Comparison of ENCODE assay signal across 8 mouse cellular contexts in genomic region chr8:120562680-120563347, GRCm38 (mm10). TPM values are rescaled to one million over a fixed set of nuclear protein-coding genes. Genes with fewer than 3 reads are reported as not detected.
DNase-seq lines count a peak whose midpoint lies in the region; ATAC-seq lines count a peak whose summit lies in the region.

No protein-coding gene starts in this region.

- no peaks in the 10 kb centered on the region for H3K9me3 ChIP-seq in neural tube, embryonic 11.5 days (ENCODE audit: control insufficient read depth, low read length)
- H3K9me3 ChIP-seq in limb, embryonic 13.5 days, result no peaks in the 10 kb centered on the region
- H3K9me3 ChIP-seq in stomach, embryonic 15.5 days, result no peaks in the 10 kb centered on the region

- H3K4me3 ChIP-seq in neural tube, embryonic 11.5 days (ENCODE audit: low read depth, low read length), result no peak overlapping the region
- no peak overlapping the region for H3K4me3 ChIP-seq in limb, embryonic 13.5 days
- no peak overlapping the region for H3K4me3 ChIP-seq in stomach, embryonic 15.5 days (replicated peaks)

- 82% methylated on average over 18 of the region's 18 CpGs for WGBS in neural tube, embryonic 11.5 days
- 63% methylated on average over 18 of the region's 18 CpGs for WGBS in limb, embryonic 13.5 days
- WGBS in stomach, embryonic 15.5 days, result 82% methylated on average over 18 of the region's 18 CpGs

- DNase-seq in cerebellum, adult 9-11 months, result peak; percentile 47
- DNase-seq in cerebellum, adult 11-12 months, result no peak
- no peak for DNase-seq in neural tube, embryonic 11.5 days (ENCODE audit: low spot score)
- DNase-seq in neural tube, embryonic 10.5 days (ENCODE audit: extremely low spot score, low spot score), result no peak
- no peak for DNase-seq in frontal cortex, adult 2 months (ENCODE audit: extremely low spot score in 1 of 2, low spot score in 1 of 2)
- DNase-seq in spleen, adult 12 weeks (ENCODE audit: low spot score), result no peak

- peaks cover 19% of the 10 kb centered on the region for H3K36me3 ChIP-seq in neural tube, embryonic 11.5 days (ENCODE audit: control insufficient read depth, insufficient read depth, low read length)
- H3K36me3 ChIP-seq in limb, embryonic 13.5 days, result peaks cover 16% of the 10 kb centered on the region
- H3K36me3 ChIP-seq in stomach, embryonic 15.5 days, result peaks cover 15% of the 10 kb centered on the region

- no peak for ATAC-seq in neural tube, embryonic 11.5 days (ENCODE audit: insufficient read depth, low FRiP score, low TSS enrichment)
- ATAC-seq in limb, embryonic 13.5 days (ENCODE audit: low FRiP score, low read depth), result no peak
- no peak for ATAC-seq in stomach, embryonic 15.5 days (ENCODE audit: insufficient read depth, low FRiP score, low read depth)

- H3K9ac ChIP-seq in neural tube, embryonic 11.5 days (ENCODE audit: low read length), result 0 out of 2 replicates have a peak overlapping the region, but pooled peaks have one; percentile 3
- H3K9ac ChIP-seq in limb, embryonic 13.5 days, result peak overlapping the region; percentile 20; the same call in 1 of the 2 replicates
- H3K9ac ChIP-seq in stomach, embryonic 15.5 days, result no peak overlapping the region

- peak overlapping the region; percentile 67 for H3K27ac ChIP-seq in neural tube, embryonic 11.5 days (ENCODE audit: low read depth, low read length)
- H3K27ac ChIP-seq in limb, embryonic 13.5 days, result peak overlapping the region; percentile 28; the same call in 1 of the 2 replicates
- peak overlapping the region; percentile 78 for H3K27ac ChIP-seq in stomach, embryonic 15.5 days

- no peaks in the 10 kb centered on the region for H3K27me3 ChIP-seq in neural tube, embryonic 11.5 days (ENCODE audit: control insufficient read depth, insufficient read depth, low read length)
- no peaks in the 10 kb centered on the region for H3K27me3 ChIP-seq in limb, embryonic 13.5 days
- no peaks in the 10 kb centered on the region for H3K27me3 ChIP-seq in stomach, embryonic 15.5 days (replicated peaks)

- H3K4me1 ChIP-seq in neural tube, embryonic 11.5 days (ENCODE audit: control insufficient read depth, insufficient read depth, low read length), result peaks cover 76% of the 10 kb centered on the region
- H3K4me1 ChIP-seq in limb, embryonic 13.5 days, result peaks cover 86% of the 10 kb centered on the region
- H3K4me1 ChIP-seq in stomach, embryonic 15.5 days, result peaks cover 48% of the 10 kb centered on the region

- no peak overlapping the region for H3K4me2 ChIP-seq in neural tube, embryonic 11.5 days (ENCODE audit: low read depth)
- H3K4me2 ChIP-seq in limb, embryonic 13.5 days (replicated peaks), result 0 out of 2 replicates have a peak overlapping the region, but pooled peaks have one; percentile 12
- H3K4me2 ChIP-seq in stomach, embryonic 15.5 days, result no peak overlapping the region

RNA-seq across cellular contexts. Expression of gene Gins2, which starts 26.3 kb away (rescaled TPM):
- polyA plus RNA-seq in neural tube, embryonic 11.5 days (2014; fragmentation: Nextera tagmentation; extraction: Ambion mirVana), result 101 and 109 TPM in 2 replicates
- polyA plus RNA-seq in limb, embryonic 13.5 days (2015; fragmentation: Nextera tagmentation; extraction: Ambion mirVana), result 104 and 108 TPM in 2 replicates
- 88.1 and 94.7 TPM in 2 replicates for polyA plus RNA-seq in stomach, embryonic 15.5 days (2015; fragmentation: Nextera tagmentation; extraction: Ambion mirVana)
- 3.1 and 3.2 TPM in 2 replicates for polyA plus RNA-seq in frontal cortex, adult 2 months (2012; rRNA removed)

Comparison
In these comparisons a context has a peak if more than half of its experiments do, and no peak if none do; other contexts are left out.
1. H3K27ac ChIP-seq: peak in every context shown above with its lines; median percentile 78 in stomach, embryonic 15.5 days; 67 in neural tube, embryonic 11.5 days; 28 in limb, embryonic 13.5 days.
2. RNA of gene Gins2, which starts 26.3 kb away (polyA plus RNA-seq): 104 to 108 TPM in limb, embryonic 13.5 days, 101 to 109 TPM in neural tube, embryonic 11.5 days and 88.1 to 94.7 TPM in stomach, embryonic 15.5 days; 3.1 to 3.2 TPM in frontal cortex, adult 2 months; every median in the first group is over 10 times any median in the second.